Mouse (Mus musculus) stomach, postnatal 0 days (tissue): ENCODE data around the gene Mrpl36.

Source experiments
- CTCF ChIP-seq: IDR thresholded peaks from 2 replicates; pipeline ENCODE4 v1.5.1; 2016; ENCODE audit warnings: antibody characterized with exemption, low read depth, mild to moderate bottlenecking, moderate library complexity
- EP300 ChIP-seq: optimal IDR thresholded peaks from 2 replicates; pipeline ENCODE3; 2016; ENCODE audit warnings: antibody characterized with exemption

- TF ChIP-seq EP300: no peak
- TF ChIP-seq CTCF: no peak
These were observed 46.3 kb downstream of the Mrpl36 start for GRCm38 (mm10) chr13:73374612-73375011.
